ENCODE assay signal across 9 mouse cellular contexts in the genomic region with DNA sequence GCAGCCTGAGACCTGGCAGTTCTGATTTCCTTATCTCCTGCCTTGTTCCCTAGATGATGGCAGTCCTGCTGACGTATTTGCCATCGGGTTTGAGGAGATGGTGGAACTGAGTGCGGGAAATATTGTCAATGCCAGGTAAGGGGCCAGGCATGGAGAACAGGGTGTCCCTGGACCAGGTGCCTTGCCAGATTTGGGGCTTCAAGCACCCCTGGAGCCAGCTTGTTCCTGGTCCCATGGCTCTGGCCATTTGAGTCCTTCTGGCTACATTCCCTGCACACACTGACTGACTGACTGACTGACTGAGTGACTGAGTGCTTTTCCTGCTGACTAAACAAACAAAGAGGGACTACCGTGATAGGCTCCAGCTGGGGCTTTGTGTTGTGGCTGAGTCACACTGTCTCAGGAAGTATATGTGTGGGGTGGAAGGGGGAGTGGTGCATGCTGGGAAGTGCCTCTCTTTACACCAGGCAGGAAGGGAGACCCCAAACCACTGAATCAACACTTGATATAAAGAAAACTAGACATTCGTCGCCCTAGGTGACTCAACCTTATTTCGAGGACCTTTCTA.
DNase-seq lines count a peak whose midpoint lies in the region; ATAC-seq lines count a peak whose summit lies in the region.
"Had no signal": no experiment of that assay in that cellular context is flagged by ENCODE, and none has a peak within 500 bp of the region (broad histone marks: within the 10 kb centered on the region; RNA-seq: fewer than 3 reads in every experiment).

No protein-coding gene starts in this region.

- 78% methylated on average over 7 of the region's 7 CpGs for WGBS in forebrain, embryonic 16.5 days
- 81% methylated on average over 7 of the region's 7 CpGs for WGBS in forebrain, embryonic 15.5 days
- WGBS in liver, embryonic 13.5 days (ENCODE audit: insufficient replicate concordance) = 24% methylated on average over 7 of the region's 7 CpGs

- DNase-seq in liver, embryonic 13.5 days = no peak
- peak; percentile 70 to 83 for DNase-seq in thymus, adult 18-20 months
- no peak for DNase-seq in frontal cortex, postnatal 14 days (ENCODE audit: low spot score in 2 of 2)
- DNase-seq in layer of hippocampus, postnatal 25 days (ENCODE audit: extremely low spot score in 1 of 2, low spot score in 1 of 2) = no peak
- no peak for DNase-seq in layer of hippocampus, postnatal 14 days (ENCODE audit: low spot score in 2 of 2)

- H3K4me2 ChIP-seq in forebrain, embryonic 16.5 days (ENCODE audit: low read length) = no peak overlapping the region
- no peak overlapping the region for H3K4me2 ChIP-seq in forebrain, embryonic 15.5 days (replicated peaks)
- no peak overlapping the region for H3K4me2 ChIP-seq in liver, embryonic 13.5 days
- H3K4me2 ChIP-seq: hindbrain, embryonic 15.5 days had no signal

- no peak overlapping the region for H3K27ac ChIP-seq in forebrain, embryonic 16.5 days (ENCODE audit: low read length)
- no peak overlapping the region for H3K27ac ChIP-seq in forebrain, embryonic 15.5 days (replicated peaks)
- H3K27ac ChIP-seq in liver, embryonic 13.5 days = peak overlapping the region; percentile 32; the same call in 1 of the 2 replicates
- H3K27ac ChIP-seq: hindbrain, embryonic 15.5 days had no signal

- ATAC-seq in forebrain, embryonic 16.5 days = peak; percentile 43; the same call in 1 of the 2 replicates
- no peak for ATAC-seq in forebrain, embryonic 15.5 days (replicated peaks)
- peak; percentile 63 for ATAC-seq in granulocyte monocyte progenitor cell, adult 5-6 weeks (replicated peaks; ENCODE audit: poor library complexity, severe bottlenecking)
- peak; percentile 54 for ATAC-seq in liver, embryonic 13.5 days (ENCODE audit: low read depth)

- H3K9ac ChIP-seq in forebrain, embryonic 16.5 days (replicated peaks; ENCODE audit: low read depth, low read length) = no peak overlapping the region
- no peak overlapping the region for H3K9ac ChIP-seq in forebrain, embryonic 15.5 days (replicated peaks)
- H3K9ac ChIP-seq in liver, embryonic 13.5 days = no peak overlapping the region
- H3K9ac ChIP-seq: hindbrain, embryonic 15.5 days had no signal

- no peaks in the 10 kb centered on the region for H3K27me3 ChIP-seq in forebrain, embryonic 16.5 days (replicated peaks; ENCODE audit: control insufficient read depth, insufficient read depth, low read length)
- no peaks in the 10 kb centered on the region for H3K27me3 ChIP-seq in forebrain, embryonic 15.5 days
- H3K27me3 ChIP-seq in liver, embryonic 13.5 days = no peaks in the 10 kb centered on the region
- H3K27me3 ChIP-seq: hindbrain, embryonic 15.5 days had no signal

- no peaks in the 10 kb centered on the region for H3K9me3 ChIP-seq in forebrain, embryonic 16.5 days (ENCODE audit: control insufficient read depth, low read length)
- no peaks in the 10 kb centered on the region for H3K9me3 ChIP-seq in forebrain, embryonic 15.5 days
- no peaks in the 10 kb centered on the region for H3K9me3 ChIP-seq in liver, embryonic 13.5 days (replicated peaks)
- H3K9me3 ChIP-seq: hindbrain, embryonic 15.5 days had no signal

- no peak overlapping the region for H3K4me3 ChIP-seq in forebrain, embryonic 16.5 days (replicated peaks; ENCODE audit: low read length)
- no peak overlapping the region for H3K4me3 ChIP-seq in forebrain, embryonic 15.5 days
- no peak overlapping the region for H3K4me3 ChIP-seq in liver, embryonic 13.5 days (replicated peaks)
- H3K4me3 ChIP-seq: hindbrain, embryonic 15.5 days had no signal

- H3K36me3 ChIP-seq in forebrain, embryonic 16.5 days (ENCODE audit: control insufficient read depth, insufficient read depth) = no peaks in the 10 kb centered on the region
- H3K36me3 ChIP-seq in forebrain, embryonic 15.5 days = no peaks in the 10 kb centered on the region
- H3K36me3 ChIP-seq in liver, embryonic 13.5 days = no peaks in the 10 kb centered on the region
- H3K36me3 ChIP-seq: hindbrain, embryonic 15.5 days had no signal

- no peaks in the 10 kb centered on the region for H3K4me1 ChIP-seq in forebrain, embryonic 16.5 days (replicated peaks; ENCODE audit: control insufficient read depth, insufficient read depth, low read length)
- no peaks in the 10 kb centered on the region for H3K4me1 ChIP-seq in forebrain, embryonic 15.5 days
- peaks cover 39% of the 10 kb centered on the region for H3K4me1 ChIP-seq in liver, embryonic 13.5 days (replicated peaks)
- H3K4me1 ChIP-seq: hindbrain, embryonic 15.5 days had no signal

Comparison
In these comparisons a context has a peak if more than half of its experiments do, and no peak if none do; other contexts are left out.
1. DNase-seq: peak in thymus, adult 18-20 months (2 of 2); none in liver, embryonic 13.5 days (single experiment), frontal cortex, postnatal 14 days (0 of 2), layer of hippocampus, postnatal 25 days (0 of 2) and layer of hippocampus, postnatal 14 days (0 of 2).